Mouse (Mus musculus): Measurements from ENCODE around the gene Gm29666. TPM values are rescaled to one million over a fixed set of nuclear protein-coding genes. Genes with fewer than 3 reads are reported as not detected.

Gene Gm29666
- polyA plus RNA-seq, 1 experiment: 0.10 TPM

- Histone ChIP-seq H3K36me3 (ENCODE audit: control insufficient read depth, insufficient read depth) (no peaks in the 10 kb centered on the region), H3K4me2 (ENCODE audit: low read depth) (no peak overlapping the region), H3ac (ENCODE audit: control insufficient read depth, insufficient read length) (no peak overlapping the region), H3K79me2 (ENCODE audit: control insufficient read depth, insufficient read depth) (no peaks in the 10 kb centered on the region), H3K27me3 (ENCODE audit: control insufficient read depth, insufficient read depth, insufficient read length) (peaks cover 5% of the 10 kb centered on the region), H3K4me3 (no peak overlapping the region)
- TF ChIP-seq POLR2AphosphoS2 (IDR thresholded peaks at IDR 0.05; ENCODE audit: insufficient read length, low read depth): no peak
- TF ChIP-seq TCF3 (IDR thresholded peaks at IDR 0.05; ENCODE audit: insufficient read length, low read depth): no peak
- TF ChIP-seq E2F4 (IDR thresholded peaks at IDR 0.05; ENCODE audit: insufficient read depth): no peak
- no peak for TF ChIP-seq MYOD1 (IDR thresholded peaks at IDR 0.05; ENCODE audit: control insufficient read depth in 1 of 3, insufficient read length in 2 of 3, low read depth in 2 of 3)
- TF ChIP-seq MYOG (IDR thresholded peaks at IDR 0.05; ENCODE audit: control insufficient read depth in 1 of 3, insufficient read depth in 1 of 3, insufficient read length in 2 of 3, low read depth in 2 of 3): no peak
- no peak for TF ChIP-seq MAX (IDR thresholded peaks at IDR 0.05; ENCODE audit: low read depth)
Measured at GRCm38 (mm10) chr15:84877029-84877815, 42.6 kb downstream of the Gm29666 start.

GRCm38 (mm10) chr15:84873867-84874266 is 46.0 kb downstream of the Gm29666 start:
- Histone ChIP-seq H3K27me3 (ENCODE audit: control insufficient read depth, insufficient read depth, insufficient read length) (peaks cover 9% of the 10 kb centered on the region), H3K36me3 (ENCODE audit: control insufficient read depth, insufficient read depth) (no peaks in the 10 kb centered on the region), H3ac (ENCODE audit: control insufficient read depth, insufficient read length) (no peak overlapping the region), H3K79me2 (ENCODE audit: control insufficient read depth, insufficient read depth) (no peaks in the 10 kb centered on the region), H3K4me3 (no peak overlapping the region), H3K4me2 (ENCODE audit: low read depth) (no peak overlapping the region)
- TF ChIP-seq MYOD1 (IDR thresholded peaks at IDR 0.05; ENCODE audit: control insufficient read depth in 1 of 3, insufficient read length in 2 of 3, low read depth in 2 of 3) (peak in 1 of 3 experiments; percentile 70), USF1 (IDR thresholded peaks at IDR 0.05; ENCODE audit: low read depth) (no peak)

GRCm38 (mm10) chr15:84873079-84873478 is 46.8 kb downstream of the Gm29666 start:
- no peak overlapping the region for H3K4me3 ChIP-seq
- H3K36me3 ChIP-seq (ENCODE audit: control insufficient read depth, insufficient read depth): no peaks in the 10 kb centered on the region
- H3K27me3 ChIP-seq (ENCODE audit: control insufficient read depth, insufficient read depth, insufficient read length): peaks cover 14% of the 10 kb centered on the region
- no peak overlapping the region for H3K4me2 ChIP-seq (ENCODE audit: low read depth)
- H3ac ChIP-seq (ENCODE audit: control insufficient read depth, insufficient read length): no peak overlapping the region
- no peaks in the 10 kb centered on the region for H3K79me2 ChIP-seq (ENCODE audit: control insufficient read depth, insufficient read depth)
- TF ChIP-seq REST (IDR thresholded peaks at IDR 0.05; ENCODE audit: insufficient read depth, insufficient read length) (no peak), POLR2AphosphoS2 (IDR thresholded peaks at IDR 0.05; ENCODE audit: insufficient read length, low read depth) (no peak), POLR2A (IDR thresholded peaks at IDR 0.05; ENCODE audit: insufficient read length, low read depth) (no peak), MYOG (IDR thresholded peaks at IDR 0.05; ENCODE audit: control insufficient read depth in 1 of 3, insufficient read depth in 1 of 3, insufficient read length in 2 of 3, low read depth in 2 of 3) (no peak), MAX (IDR thresholded peaks at IDR 0.05; ENCODE audit: low read depth) (no peak), CEBPB (IDR thresholded peaks at IDR 0.05; ENCODE audit: insufficient read depth, poor library complexity, severe bottlenecking) (no peak), SRF (IDR thresholded peaks at IDR 0.05; ENCODE audit: control insufficient read depth, insufficient read length, low read depth) (no peak), TCF3 (IDR thresholded peaks at IDR 0.05; ENCODE audit: insufficient read length, low read depth) (no peak)

- TF ChIP-seq TCF12 (IDR thresholded peaks at IDR 0.05; ENCODE audit: insufficient read depth, poor library complexity, severe bottlenecking) (no peak), REST (IDR thresholded peaks at IDR 0.05; ENCODE audit: insufficient read depth, insufficient read length) (no peak), E2F4 (IDR thresholded peaks at IDR 0.05; ENCODE audit: insufficient read depth) (no peak), POLR2AphosphoS2 (IDR thresholded peaks at IDR 0.05; ENCODE audit: insufficient read length, low read depth) (no peak), MYOD1 (IDR thresholded peaks at IDR 0.05; ENCODE audit: control insufficient read depth in 1 of 3, insufficient read length in 2 of 3, low read depth in 2 of 3) (no peak), SRF (IDR thresholded peaks at IDR 0.05; ENCODE audit: control insufficient read depth, insufficient read length, low read depth) (no peak)
- no peak overlapping the region for H3K4me2 ChIP-seq (ENCODE audit: low read depth)
- no peak overlapping the region for H3K4me3 ChIP-seq
- H3K36me3 ChIP-seq (ENCODE audit: control insufficient read depth, insufficient read depth): no peaks in the 10 kb centered on the region
- peaks cover 14% of the 10 kb centered on the region for H3K27me3 ChIP-seq (ENCODE audit: control insufficient read depth, insufficient read depth, insufficient read length)
- no peak overlapping the region for H3ac ChIP-seq (ENCODE audit: control insufficient read depth, insufficient read length)
- no peaks in the 10 kb centered on the region for H3K79me2 ChIP-seq (ENCODE audit: control insufficient read depth, insufficient read depth)
Measured at GRCm38 (mm10) chr15:84871802-84872201, 48.0 kb downstream of the Gm29666 start.

GRCm38 (mm10) chr15:84861911-84862310 is 57.9 kb downstream of the Gm29666 start:
- TF ChIP-seq TCF12 (IDR thresholded peaks at IDR 0.05; ENCODE audit: insufficient read depth, poor library complexity, severe bottlenecking) (no peak), MYOD1 (IDR thresholded peaks at IDR 0.05; ENCODE audit: control insufficient read depth in 1 of 3, insufficient read length in 2 of 3, low read depth in 2 of 3) (no peak), SRF (IDR thresholded peaks at IDR 0.05; ENCODE audit: control insufficient read depth, insufficient read length, low read depth) (no peak), MAX (IDR thresholded peaks at IDR 0.05; ENCODE audit: low read depth) (no peak), POLR2A (IDR thresholded peaks at IDR 0.05; ENCODE audit: insufficient read length, low read depth) (no peak), TCF3 (IDR thresholded peaks at IDR 0.05; ENCODE audit: insufficient read length, low read depth) (no peak), POLR2AphosphoS2 (IDR thresholded peaks at IDR 0.05; ENCODE audit: insufficient read length, low read depth) (no peak), REST (IDR thresholded peaks at IDR 0.05; ENCODE audit: insufficient read depth, insufficient read length) (no peak), E2F4 (IDR thresholded peaks at IDR 0.05; ENCODE audit: insufficient read depth) (no peak), MYOG (IDR thresholded peaks at IDR 0.05; ENCODE audit: control insufficient read depth in 1 of 3, insufficient read depth in 1 of 3, insufficient read length in 2 of 3, low read depth in 2 of 3) (no peak), CEBPB (IDR thresholded peaks at IDR 0.05; ENCODE audit: insufficient read depth, poor library complexity, severe bottlenecking) (no peak), USF1 (IDR thresholded peaks at IDR 0.05; ENCODE audit: low read depth) (no peak)
- H3K4me3 ChIP-seq: no peak overlapping the region
- no peaks in the 10 kb centered on the region for H3K36me3 ChIP-seq (ENCODE audit: control insufficient read depth, insufficient read depth)
- H3K79me2 ChIP-seq (ENCODE audit: control insufficient read depth, insufficient read depth): no peaks in the 10 kb centered on the region
- H3K27me3 ChIP-seq (ENCODE audit: control insufficient read depth, insufficient read depth, insufficient read length): peaks cover 41% of the 10 kb centered on the region
- no peak overlapping the region for H3ac ChIP-seq (ENCODE audit: control insufficient read depth, insufficient read length)
- H3K4me2 ChIP-seq (ENCODE audit: low read depth): no peak overlapping the region

Other genes with a start within 250 kb of the Gm29666 start
- gene Arhgap8, start 200.0 kb downstream of the Gm29666 start, polyA plus RNA-seq (2012; fragmentation: generic; extraction: Trizol): not detected
- 0.18 TPM for gene Phf21b, start 64.0 kb downstream of the Gm29666 start, polyA plus RNA-seq (2012; fragmentation: generic; extraction: Trizol)
- 31.0 TPM for gene Nup50, start 3.4 kb upstream of the Gm29666 start, polyA plus RNA-seq (2012; fragmentation: generic; extraction: Trizol)
- gene 5031439G07Rik, start 68.5 kb upstream of the Gm29666 start, polyA plus RNA-seq (2012; fragmentation: generic; extraction: Trizol): 44.0 TPM
- gene Upk3a, start 97.1 kb upstream of the Gm29666 start, polyA plus RNA-seq (2012; fragmentation: generic; extraction: Trizol): not detected
- gene Fam118a, start 108.9 kb upstream of the Gm29666 start, polyA plus RNA-seq (2012; fragmentation: generic; extraction: Trizol): 16.0 TPM
- gene Smc1b, start 211.9 kb upstream of the Gm29666 start, polyA plus RNA-seq (2012; fragmentation: generic; extraction: Trizol): 0.02 TPM
- gene Ribc2, start 212.0 kb upstream of the Gm29666 start, polyA plus RNA-seq (2012; fragmentation: generic; extraction: Trizol): not detected

Measured in myocyte (in vitro differentiated cells).